Mouse (Mus musculus) cerebellum, postnatal 36 days (tissue): Measurements from ENCODE around the gene Esp31.

Source experiments
- DNase-seq, 2 experiments: peaks; one replicate each; pipeline ENCODE4 v3.0.0; 2021 to 2022; ENCODE audit warnings: mixed read lengths in 2 of 2

The Esp31 gene

GRCm38 (mm10) chr17:38639147-38639546 lies at the start of gene Esp31:
Gene Esp31, plus strand, starts transcription at chr17:38639447.
- no peak for DNase-seq
